Mouse (Mus musculus) liver, adult 2 months (tissue): ENCODE measurements around the gene Ngly1.

Source experiments
- CTCF ChIP-seq: fragments of 200-500 bp; IDR thresholded peaks from 2 replicates; pipeline ENCODE4 v1.5.1; 2011; ENCODE audit warnings: low read depth, low read length, control low read depth
- POLR2A ChIP-seq: fragments of 200-500 bp; IDR thresholded peaks from 2 replicates; pipeline ENCODE4 v1.6.1; 2011; ENCODE audit warnings: low read length, control low read depth; ENCODE audit not compliant: insufficient read depth; ENCODE audit errors: extremely low read depth

DNA sequence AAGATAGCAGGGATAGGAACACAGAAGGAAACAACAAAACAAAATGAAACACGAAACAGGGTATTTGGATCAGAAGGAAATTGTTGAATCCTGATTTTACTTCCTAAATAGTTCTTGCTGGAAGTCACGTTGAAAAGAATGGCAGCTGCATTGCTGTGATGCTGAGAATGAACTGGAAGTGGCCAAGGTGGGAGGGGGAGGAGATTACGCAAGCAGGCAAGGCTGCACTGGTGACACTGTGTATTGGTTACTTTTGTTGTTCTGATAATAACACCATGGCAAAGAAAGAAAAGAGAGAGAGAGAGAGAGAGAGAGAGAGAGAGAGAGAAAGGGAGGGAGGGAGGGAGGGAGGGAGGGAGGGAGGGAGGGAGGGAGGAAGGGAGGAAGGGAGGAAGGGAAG, 12.6 kb upstream of the Ngly1 start:
- TF ChIP-seq CTCF (no peak), POLR2A (no peak)
